ENCODE assay signal across 24 mouse cellular contexts in genomic region chr10:11709742-11710141, GRCm38 (mm10).
DNase-seq lines count a peak whose midpoint lies in the region; ATAC-seq and TF ChIP-seq lines count a peak whose summit lies in the region.
"Had no signal": no experiment of that assay in that cellular context is flagged by ENCODE, and none has a peak within 500 bp of the region (broad histone marks: within the 10 kb centered on the region; RNA-seq: fewer than 3 reads in every experiment).

No protein-coding gene starts in this region.

- H3K79me3 ChIP-seq in C2C12 (ENCODE audit: low read depth) = no peaks in the 10 kb centered on the region

- 65% methylated on average over 2 of the region's 2 CpGs for WGBS in embryonic facial prominence, embryonic 14.5 days
- WGBS in embryonic facial prominence, embryonic 10.5 days = 80% methylated on average over 2 of the region's 2 CpGs
- WGBS in limb, embryonic 14.5 days = 57% methylated on average over 2 of the region's 2 CpGs

- no peak overlapping the region for H3K27ac ChIP-seq in embryonic facial prominence, embryonic 14.5 days (replicated peaks; ENCODE audit: low read depth, low read length)
- H3K27ac ChIP-seq in embryonic facial prominence, embryonic 10.5 days (replicated peaks) = no peak overlapping the region
- H3K27ac ChIP-seq in limb, embryonic 14.5 days (replicated peaks; ENCODE audit: low read depth, low read length) = no peak overlapping the region
- H3K27ac ChIP-seq: embryonic facial prominence, embryonic 12.5 days; embryonic facial prominence, embryonic 15.5 days; forebrain, embryonic 10.5 days; forebrain, embryonic 12.5 days had no signal

- no peak overlapping the region for H3K9ac ChIP-seq in embryonic facial prominence, embryonic 14.5 days (ENCODE audit: low read depth, low read length)
- no peak overlapping the region for H3K9ac ChIP-seq in limb, embryonic 14.5 days (ENCODE audit: low read depth, low read length, severe bottlenecking)
- H3K9ac ChIP-seq: embryonic facial prominence, embryonic 12.5 days; embryonic facial prominence, embryonic 15.5 days; forebrain, embryonic 12.5 days had no signal

- no peak overlapping the region for H3ac ChIP-seq in C2C12 (ENCODE audit: control insufficient read depth, insufficient read length, low read depth)

- no peak overlapping the region for H3K4me2 ChIP-seq in embryonic facial prominence, embryonic 14.5 days (ENCODE audit: low read depth, low read length)
- no peak overlapping the region for H3K4me2 ChIP-seq in limb, embryonic 14.5 days (replicated peaks; ENCODE audit: low read depth, low read length, severe bottlenecking)
- H3K4me2 ChIP-seq: embryonic facial prominence, embryonic 12.5 days; embryonic facial prominence, embryonic 15.5 days; forebrain, embryonic 12.5 days had no signal

- no peaks in the 10 kb centered on the region for H3K9me3 ChIP-seq in embryonic facial prominence, embryonic 14.5 days (ENCODE audit: control insufficient read depth, low read length)
- 0 out of 2 replicates have a peak, but pooled peaks cover 2% of the 10 kb centered on the region for H3K9me3 ChIP-seq in embryonic facial prominence, embryonic 10.5 days
- H3K9me3 ChIP-seq in limb, embryonic 14.5 days (ENCODE audit: control insufficient read depth, low read length) = no peaks in the 10 kb centered on the region
- H3K9me3 ChIP-seq: embryonic facial prominence, embryonic 12.5 days; embryonic facial prominence, embryonic 15.5 days; forebrain, embryonic 10.5 days; forebrain, embryonic 12.5 days had no signal

- no peaks in the 10 kb centered on the region for H3K4me1 ChIP-seq in embryonic facial prominence, embryonic 14.5 days (ENCODE audit: control insufficient read depth, insufficient read depth, low read length)
- H3K4me1 ChIP-seq in embryonic facial prominence, embryonic 10.5 days = no peaks in the 10 kb centered on the region
- peaks cover 3% of the 10 kb centered on the region; the same call in 1 of the 2 replicates for H3K4me1 ChIP-seq in limb, embryonic 14.5 days (ENCODE audit: control insufficient read depth, insufficient read depth, low read length)
- H3K4me1 ChIP-seq: embryonic facial prominence, embryonic 12.5 days; embryonic facial prominence, embryonic 15.5 days; forebrain, embryonic 10.5 days; forebrain, embryonic 12.5 days had no signal

- TF ChIP-seq POLR2A in limb, embryonic 14.5 days (IDR thresholded peaks at IDR 0.05; ENCODE audit: borderline replicate concordance, extremely low read depth, insufficient read depth, insufficient read length) = no peak

- no peaks in the 10 kb centered on the region for H3K36me3 ChIP-seq in embryonic facial prominence, embryonic 14.5 days (ENCODE audit: control insufficient read depth, insufficient read depth, low read length)
- no peaks in the 10 kb centered on the region for H3K36me3 ChIP-seq in embryonic facial prominence, embryonic 10.5 days (replicated peaks)
- no peaks in the 10 kb centered on the region for H3K36me3 ChIP-seq in C2C12 (ENCODE audit: control insufficient read depth, insufficient read depth)
- no peaks in the 10 kb centered on the region for H3K36me3 ChIP-seq in limb, embryonic 14.5 days (ENCODE audit: control insufficient read depth, insufficient read depth, low read length)
- H3K36me3 ChIP-seq: embryonic facial prominence, embryonic 12.5 days; embryonic facial prominence, embryonic 15.5 days; forebrain, embryonic 10.5 days; forebrain, embryonic 12.5 days had no signal

- H3K4me3 ChIP-seq in embryonic facial prominence, embryonic 14.5 days (ENCODE audit: low read depth, low read length) = no peak overlapping the region
- H3K4me3 ChIP-seq in embryonic facial prominence, embryonic 10.5 days = no peak overlapping the region
- no peak overlapping the region for H3K4me3 ChIP-seq in C2C12 (ENCODE audit: insufficient read depth, poor library complexity, severe bottlenecking)
- H3K4me3 ChIP-seq in limb, embryonic 14.5 days (replicated peaks; ENCODE audit: low read length) = no peak overlapping the region
- H3K4me3 ChIP-seq: embryonic facial prominence, embryonic 12.5 days; embryonic facial prominence, embryonic 15.5 days; erythroblast, embryonic 14.5 days; forebrain, embryonic 10.5 days; forebrain, embryonic 12.5 days had no signal

- no peaks in the 10 kb centered on the region for H3K79me2 ChIP-seq in C2C12 (ENCODE audit: control insufficient read depth, insufficient read depth)

- no peaks in the 10 kb centered on the region for H3K27me3 ChIP-seq in embryonic facial prominence, embryonic 14.5 days (replicated peaks; ENCODE audit: control insufficient read depth, insufficient read depth, low read length)
- no peaks in the 10 kb centered on the region for H3K27me3 ChIP-seq in embryonic facial prominence, embryonic 10.5 days (replicated peaks; ENCODE audit: low read depth, poor library complexity, severe bottlenecking)
- H3K27me3 ChIP-seq in C2C12 (ENCODE audit: control insufficient read depth, insufficient read depth, insufficient read length) = no peaks in the 10 kb centered on the region
- H3K27me3 ChIP-seq in limb, embryonic 14.5 days (ENCODE audit: control insufficient read depth, insufficient read depth, low read length) = no peaks in the 10 kb centered on the region
- H3K27me3 ChIP-seq: embryonic facial prominence, embryonic 12.5 days; embryonic facial prominence, embryonic 15.5 days; forebrain, embryonic 12.5 days; Patski had no signal

- no peak for TF ChIP-seq CTCF in C2C12 (IDR thresholded peaks at IDR 0.05; ENCODE audit: control insufficient read depth, insufficient read depth, insufficient read length)

- ATAC-seq in embryonic facial prominence, embryonic 14.5 days (ENCODE audit: low read depth) = no peak
- ATAC-seq in limb, embryonic 14.5 days (ENCODE audit: low FRiP score, low read depth) = peak; percentile 58
- ATAC-seq: activated CD4-positive, CD25-positive, alpha-beta regulatory T cell, adult 4 months; forebrain, embryonic 14.5 days; forebrain, embryonic 16.5 days; Patski had no signal

- DNase-seq in embryonic facial prominence, embryonic 14.5 days (ENCODE audit: low spot score) = peak; percentile 26
- DNase-seq in embryonic facial prominence, embryonic 10.5 days (ENCODE audit: low spot score) = no peak
- DNase-seq in limb, embryonic 14.5 days (ENCODE audit: low spot score) = no peak
- no peak for DNase-seq in right cerebral cortex, adult 2 months (ENCODE audit: low spot score in 2 of 2)
- DNase-seq in cerebellum, postnatal 14 days = no peak
- DNase-seq: adrenal gland, adult 8-10 months; adrenal gland, postnatal 14 days; adrenal gland, postnatal 36 days; B cell, adult 2 months; cerebellum, adult 11-12 months; cerebellum, adult 2 months; cerebellum, adult 9-10 months; cerebellum, postnatal 10 days; cerebellum, postnatal 36 days had no signal

TF ChIP-seq in C2C12, 6 proteins besides CTCF, POLR2A, EP300 and RAD21:
- TF ChIP-seq MYOD1 (IDR thresholded peaks at IDR 0.05; ENCODE audit: control insufficient read depth, insufficient read length, low read depth) (peak; percentile 29), MAX (IDR thresholded peaks at IDR 0.05) (no peak)
